Mouse (Mus musculus): Measurements from ENCODE around the gene Urah. TPM values are rescaled to one million over a fixed set of nuclear protein-coding genes. Genes with fewer than 3 reads are reported as not detected.

Urah gene
- polyA plus RNA-seq, 1 experiment from 2014 or later = 52.2 TPM

GRCm38 (mm10) chr7:140845683-140846082, 10.9 kb downstream of the Urah start:
- peak; percentile 40 for TF ChIP-seq CTCF (IDR thresholded peaks at IDR 0.05; ENCODE audit: low read depth)
- Histone ChIP-seq H3K4me1 (replicated peaks; ENCODE audit: control insufficient read depth, insufficient read depth, low read length) (no peaks in the 10 kb centered on the region), H3K9me3 (ENCODE audit: control insufficient read depth) (no peaks in the 10 kb centered on the region), H3K27me3 (replicated peaks; ENCODE audit: control insufficient read depth, insufficient read depth, low read length) (no peaks in the 10 kb centered on the region; the same call in 1 of the 2 replicates), H3K36me3 (ENCODE audit: control insufficient read depth, insufficient read depth) (no peaks in the 10 kb centered on the region), H3K4me2 (replicated peaks; ENCODE audit: low read depth) (no peak overlapping the region), H3K27ac (ENCODE audit: low read depth, low read length) (no peak overlapping the region), H3K9ac (ENCODE audit: low read depth, low read length) (no peak overlapping the region), H3K4me3 (ENCODE audit: low read depth, low read length) (no peak overlapping the region)
- no peak for ATAC-seq
- WGBS = 62% methylated on average over 4 of the region's 4 CpGs

- no peak overlapping the region for H3K4me2 ChIP-seq (replicated peaks; ENCODE audit: low read depth)
Observed at GRCm38 (mm10) chr7:140846676-140847075, 11.9 kb downstream of the Urah start.

GRCm38 (mm10) chr7:140847755-140848580, 13.2 kb downstream of the Urah start, which contains the start of gene Odf3:
Gene Odf3 (plus strand): TSS chr7:140847805.
- Histone ChIP-seq H3K9me3 (ENCODE audit: control insufficient read depth) (no peaks in the 10 kb centered on the region), H3K4me2 (replicated peaks; ENCODE audit: low read depth) (no peak within 1 kb of the TSS), H3K27me3 (replicated peaks; ENCODE audit: control insufficient read depth, insufficient read depth, low read length) (no peaks in the 10 kb centered on the region; the same call in 1 of the 2 replicates), H3K27ac (ENCODE audit: low read depth, low read length) (no peak within 1 kb of the TSS), H3K4me1 (replicated peaks; ENCODE audit: control insufficient read depth, insufficient read depth, low read length) (no peaks in the 10 kb centered on the region), H3K9ac (ENCODE audit: low read depth, low read length) (no peak within 1 kb of the TSS), H3K4me3 (ENCODE audit: low read depth, low read length) (no peak within 1 kb of the TSS), H3K36me3 (ENCODE audit: control insufficient read depth, insufficient read depth) (peaks cover 17% of the 10 kb centered on the region)
- WGBS = 58% methylated on average over 11 of the region's 11 CpGs
- no peak for ATAC-seq
- TF ChIP-seq CTCF (IDR thresholded peaks at IDR 0.05; ENCODE audit: low read depth) = no peak

More at GRCm38 (mm10) chr7:140846676-140847075, 11.9 kb downstream of the Urah start:
- no peaks in the 10 kb centered on the region; the same call in 1 of the 2 replicates for H3K27me3 ChIP-seq (replicated peaks; ENCODE audit: control insufficient read depth, insufficient read depth, low read length)
- H3K27ac ChIP-seq (ENCODE audit: low read depth, low read length) = no peak overlapping the region
- no peak overlapping the region for H3K4me3 ChIP-seq (ENCODE audit: low read depth, low read length)
- WGBS = 79% methylated on average over 10 of the region's 10 CpGs
- peaks cover 4% of the 10 kb centered on the region for H3K36me3 ChIP-seq (ENCODE audit: control insufficient read depth, insufficient read depth)
- H3K9me3 ChIP-seq (ENCODE audit: control insufficient read depth) = no peaks in the 10 kb centered on the region
- ATAC-seq = no peak
- no peak for TF ChIP-seq CTCF (IDR thresholded peaks at IDR 0.05; ENCODE audit: low read depth)
- no peak overlapping the region for H3K9ac ChIP-seq (ENCODE audit: low read depth, low read length)
- no peaks in the 10 kb centered on the region for H3K4me1 ChIP-seq (replicated peaks; ENCODE audit: control insufficient read depth, insufficient read depth, low read length)

GRCm38 (mm10) chr7:140848591-140848990, 13.8 kb downstream of the Urah start:
- no peak overlapping the region for H3K9ac ChIP-seq (ENCODE audit: low read depth, low read length)
- no peaks in the 10 kb centered on the region for H3K9me3 ChIP-seq (ENCODE audit: control insufficient read depth)

GRCm38 (mm10) chr7:140851916-140852315, 17.1 kb downstream of the Urah start:
- Histone ChIP-seq H3K36me3 (ENCODE audit: control insufficient read depth, insufficient read depth) (peaks cover 34% of the 10 kb centered on the region), H3K4me2 (replicated peaks; ENCODE audit: low read depth) (no peak overlapping the region), H3K9ac (ENCODE audit: low read depth, low read length) (no peak overlapping the region), H3K27ac (ENCODE audit: low read depth, low read length) (no peak overlapping the region), H3K4me3 (ENCODE audit: low read depth, low read length) (no peak overlapping the region), H3K4me1 (replicated peaks; ENCODE audit: control insufficient read depth, insufficient read depth, low read length) (0 out of 2 replicates have a peak, but pooled peaks cover 4% of the 10 kb centered on the region), H3K27me3 (replicated peaks; ENCODE audit: control insufficient read depth, insufficient read depth, low read length) (no peaks in the 10 kb centered on the region), H3K9me3 (ENCODE audit: control insufficient read depth) (no peaks in the 10 kb centered on the region)
- 90% methylated on average over 4 of the region's 4 CpGs for WGBS
- no peak for ATAC-seq
- TF ChIP-seq CTCF (IDR thresholded peaks at IDR 0.05; ENCODE audit: low read depth) = no peak

More at GRCm38 (mm10) chr7:140848591-140848990, 13.8 kb downstream of the Urah start:
- H3K36me3 ChIP-seq (ENCODE audit: control insufficient read depth, insufficient read depth) = peaks cover 23% of the 10 kb centered on the region
- no peak for ATAC-seq
- TF ChIP-seq CTCF (IDR thresholded peaks at IDR 0.05; ENCODE audit: low read depth) = no peak
- no peak overlapping the region for H3K27ac ChIP-seq (ENCODE audit: low read depth, low read length)
- H3K27me3 ChIP-seq (replicated peaks; ENCODE audit: control insufficient read depth, insufficient read depth, low read length) = no peaks in the 10 kb centered on the region; the same call in 1 of the 2 replicates
- no peaks in the 10 kb centered on the region for H3K4me1 ChIP-seq (replicated peaks; ENCODE audit: control insufficient read depth, insufficient read depth, low read length)
- H3K4me2 ChIP-seq (replicated peaks; ENCODE audit: low read depth) = no peak overlapping the region
- WGBS = 89% methylated on average over 10 of the region's 10 CpGs
- no peak overlapping the region for H3K4me3 ChIP-seq (ENCODE audit: low read depth, low read length)

- no peaks in the 10 kb centered on the region for H3K27me3 ChIP-seq (replicated peaks; ENCODE audit: control insufficient read depth, insufficient read depth, low read length)
- TF ChIP-seq CTCF (IDR thresholded peaks at IDR 0.05; ENCODE audit: low read depth) = no peak
- no peak overlapping the region for H3K4me2 ChIP-seq (replicated peaks; ENCODE audit: low read depth)
- no peaks in the 10 kb centered on the region for H3K9me3 ChIP-seq (ENCODE audit: control insufficient read depth)
- H3K36me3 ChIP-seq (ENCODE audit: control insufficient read depth, insufficient read depth) = peaks cover 34% of the 10 kb centered on the region
- no peak overlapping the region for H3K27ac ChIP-seq (ENCODE audit: low read depth, low read length)
- H3K4me3 ChIP-seq (ENCODE audit: low read depth, low read length) = no peak overlapping the region
- WGBS = 75% methylated on average over 9 of the region's 9 CpGs
- H3K4me1 ChIP-seq (replicated peaks; ENCODE audit: control insufficient read depth, insufficient read depth, low read length) = 0 out of 2 replicates have a peak, but pooled peaks cover 8% of the 10 kb centered on the region
- H3K9ac ChIP-seq (ENCODE audit: low read depth, low read length) = no peak overlapping the region
- ATAC-seq = no peak
Observed at GRCm38 (mm10) chr7:140853386-140853785, 18.6 kb downstream of the Urah start.

Measured in intestine, postnatal 0 days (tissue).